Comparison of ENCODE assay signal across 12 mouse cellular contexts in genomic region chr4:104724258-104724657, GRCm38 (mm10). TPM values are rescaled to one million over a fixed set of nuclear protein-coding genes. Genes with fewer than 3 reads are reported as not detected.
DNase-seq lines count a peak whose midpoint lies in the region; ATAC-seq lines count a peak whose summit lies in the region.
"Had no signal": no experiment of that assay in that cellular context is flagged by ENCODE, and none has a peak within 500 bp of the region (broad histone marks: within the 10 kb centered on the region; RNA-seq: fewer than 3 reads in every experiment).

No protein-coding gene starts in this region.

- no peak for DNase-seq in forebrain, embryonic 10.5 days (ENCODE audit: extremely low spot score, low spot score)
- DNase-seq in forebrain, embryonic 11.5 days (ENCODE audit: low spot score), result no peak
- DNase-seq in retina, postnatal 1 day, result peak; percentile 45
- no peak for DNase-seq in retina, embryonic 14.5 days (ENCODE audit: low spot score)
- no peak for DNase-seq in MN1 (ENCODE audit: low spot score)
- no peak for DNase-seq in lung, postnatal 25 days (ENCODE audit: low spot score)
- DNase-seq: kidney, adult 11 months; lung, adult 2 months had no signal

- ATAC-seq in forebrain, embryonic 11.5 days (replicated peaks; ENCODE audit: low FRiP score), result no peak
- peak; percentile 41 for ATAC-seq in forebrain, embryonic 16.5 days
- ATAC-seq in neural tube, embryonic 15.5 days (ENCODE audit: low FRiP score), result no peak
- ATAC-seq: CD4-positive, CD25-positive, alpha-beta regulatory T cell, adult 4 months had no signal

- no peaks in the 10 kb centered on the region for H3K27me3 ChIP-seq in forebrain, embryonic 10.5 days (ENCODE audit: poor library complexity, severe bottlenecking)
- no peaks in the 10 kb centered on the region for H3K27me3 ChIP-seq in forebrain, embryonic 11.5 days (ENCODE audit: control insufficient read depth, insufficient read depth, low read length)
- H3K27me3 ChIP-seq in forebrain, embryonic 16.5 days (replicated peaks; ENCODE audit: control insufficient read depth, insufficient read depth, low read length), result no peaks in the 10 kb centered on the region
- no peaks in the 10 kb centered on the region for H3K27me3 ChIP-seq in neural tube, embryonic 15.5 days (replicated peaks)

- peaks cover 33% of the 10 kb centered on the region for H3K4me1 ChIP-seq in forebrain, embryonic 10.5 days
- H3K4me1 ChIP-seq in forebrain, embryonic 11.5 days (replicated peaks; ENCODE audit: control insufficient read depth, insufficient read depth, low read length), result peaks cover 2% of the 10 kb centered on the region; the same call in 1 of the 2 replicates
- peaks cover 24% of the 10 kb centered on the region for H3K4me1 ChIP-seq in forebrain, embryonic 16.5 days (replicated peaks; ENCODE audit: control insufficient read depth, insufficient read depth, low read length)
- H3K4me1 ChIP-seq in neural tube, embryonic 15.5 days, result peaks cover 27% of the 10 kb centered on the region

- no peak overlapping the region for H3K4me2 ChIP-seq in forebrain, embryonic 11.5 days (ENCODE audit: low read depth, low read length, severe bottlenecking)
- no peak overlapping the region for H3K4me2 ChIP-seq in forebrain, embryonic 16.5 days (ENCODE audit: low read length)
- no peak overlapping the region for H3K4me2 ChIP-seq in neural tube, embryonic 15.5 days

- no peaks in the 10 kb centered on the region; the same call in 1 of the 2 replicates for H3K36me3 ChIP-seq in forebrain, embryonic 10.5 days (replicated peaks)
- H3K36me3 ChIP-seq in forebrain, embryonic 11.5 days (ENCODE audit: control insufficient read depth, insufficient read depth, low read length), result no peaks in the 10 kb centered on the region
- H3K36me3 ChIP-seq in forebrain, embryonic 16.5 days (ENCODE audit: control insufficient read depth, insufficient read depth), result peaks cover 2% of the 10 kb centered on the region; the same call in 1 of the 2 replicates
- H3K36me3 ChIP-seq in neural tube, embryonic 15.5 days, result no peaks in the 10 kb centered on the region

- no peak overlapping the region for H3K4me3 ChIP-seq in forebrain, embryonic 10.5 days
- no peak overlapping the region for H3K4me3 ChIP-seq in forebrain, embryonic 11.5 days (ENCODE audit: low read depth, low read length)
- H3K4me3 ChIP-seq in forebrain, embryonic 16.5 days (replicated peaks; ENCODE audit: low read length), result no peak overlapping the region
- H3K4me3 ChIP-seq in neural tube, embryonic 15.5 days (replicated peaks), result no peak overlapping the region

- 0 out of 2 replicates have a peak overlapping the region, but pooled peaks have one; percentile 40 for H3K27ac ChIP-seq in forebrain, embryonic 10.5 days
- no peak overlapping the region for H3K27ac ChIP-seq in forebrain, embryonic 11.5 days (ENCODE audit: low read depth, low read length)
- peak overlapping the region; percentile 78 for H3K27ac ChIP-seq in forebrain, embryonic 16.5 days (ENCODE audit: low read length)
- H3K27ac ChIP-seq in neural tube, embryonic 15.5 days (replicated peaks), result peak overlapping the region; percentile 24

- 68% methylated on average over 5 of the region's 5 CpGs for WGBS in forebrain, embryonic 10.5 days
- 49% methylated on average over 5 of the region's 5 CpGs for WGBS in forebrain, embryonic 11.5 days
- 30% methylated on average over 5 of the region's 5 CpGs for WGBS in forebrain, embryonic 16.5 days
- WGBS in neural tube, embryonic 15.5 days, result 51% methylated on average over 5 of the region's 5 CpGs

- H3K9ac ChIP-seq in forebrain, embryonic 11.5 days (ENCODE audit: low read length), result no peak overlapping the region
- H3K9ac ChIP-seq in forebrain, embryonic 16.5 days (replicated peaks; ENCODE audit: low read depth, low read length), result no peak overlapping the region
- no peak overlapping the region for H3K9ac ChIP-seq in neural tube, embryonic 15.5 days (replicated peaks)

- no peaks in the 10 kb centered on the region for H3K9me3 ChIP-seq in forebrain, embryonic 10.5 days
- no peaks in the 10 kb centered on the region for H3K9me3 ChIP-seq in forebrain, embryonic 11.5 days (ENCODE audit: control insufficient read depth, low read length)
- no peaks in the 10 kb centered on the region for H3K9me3 ChIP-seq in forebrain, embryonic 16.5 days (ENCODE audit: control insufficient read depth, low read length)
- no peaks in the 10 kb centered on the region for H3K9me3 ChIP-seq in neural tube, embryonic 15.5 days (replicated peaks)

RNA-seq across cellular contexts. Expression of gene C8b, which starts 41.9 kb away (rescaled TPM):
- 0.11 TPM in 1 of 2 replicates, not detected in the other for polyA plus RNA-seq in forebrain, embryonic 10.5 days (2016; fragmentation: Nextera tagmentation; extraction: Ambion mirVana)
- not detected in 2 replicates for polyA plus RNA-seq in forebrain, embryonic 11.5 days (2014; fragmentation: Nextera tagmentation; extraction: Ambion mirVana)
- 0.25 TPM in 1 of 2 replicates, not detected in the other for polyA plus RNA-seq in forebrain, embryonic 16.5 days (2015; fragmentation: Nextera tagmentation; extraction: Ambion mirVana)
- 0.10 and 0.24 TPM in 2 replicates for polyA plus RNA-seq in neural tube, embryonic 15.5 days (2015; fragmentation: Nextera tagmentation; extraction: Ambion mirVana)
- polyA plus RNA-seq: CD4-positive, CD25-positive, alpha-beta regulatory T cell, adult 4 months; heart, postnatal 0 days; lung, adult 2 months had no signal
